Mouse (Mus musculus): ENCODE measurements around the gene A930004D18Rik.

DNA sequence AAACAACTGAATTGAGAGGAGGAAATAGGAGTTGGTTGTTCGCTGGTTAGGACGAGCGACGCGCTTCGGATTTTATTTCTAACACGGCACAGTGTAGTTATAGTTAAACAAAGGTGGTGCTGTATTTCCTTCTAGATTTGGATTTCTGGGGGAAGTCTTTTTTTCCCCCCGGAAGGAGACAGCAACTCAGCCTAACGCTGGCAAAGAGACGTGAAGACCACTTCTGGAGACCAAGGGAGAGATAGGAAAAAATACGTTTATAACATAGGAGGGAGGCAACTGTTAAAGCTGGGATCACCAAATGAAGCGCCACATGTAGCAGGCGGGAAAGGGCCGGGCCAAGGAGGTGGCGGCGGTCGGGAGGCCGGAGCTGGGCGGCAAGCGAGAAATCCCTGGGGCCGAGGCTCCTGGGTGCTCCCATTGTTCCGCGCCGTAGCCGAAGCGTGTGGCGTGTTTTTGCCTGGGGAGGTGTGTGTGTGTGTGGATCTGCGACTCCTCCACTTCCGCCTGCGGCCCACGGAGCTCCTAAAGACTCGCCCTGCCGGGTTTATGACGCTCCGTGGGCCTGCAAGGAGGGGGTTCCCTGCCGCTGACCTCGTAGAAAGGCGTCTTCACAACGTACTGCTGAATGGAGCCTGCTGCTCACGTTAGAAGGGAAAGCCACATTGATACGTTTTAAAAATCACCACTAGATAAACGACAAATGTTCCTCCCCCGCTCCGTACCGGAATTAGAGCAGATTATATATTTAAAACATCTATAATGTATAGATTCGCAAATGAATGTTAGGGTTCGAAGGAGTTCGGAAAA is 20.0 kb upstream of the A930004D18Rik start:
- no peak for TF ChIP-seq CTCF (IDR thresholded peaks at IDR 0.05; ENCODE audit: low read depth)
- peak; percentile 36 for TF ChIP-seq EP300 (optimal IDR thresholded peaks at IDR 0.05)

Data from stomach, postnatal 0 days (tissue).